Mouse (Mus musculus) small intestine, adult 2 months (tissue): ENCODE results near the gene Herc3.

ENCODE experiments used
- CTCF ChIP-seq: fragments of 200-500 bp; IDR thresholded peaks from 2 replicates; pipeline ENCODE4 v1.5.1; 2012; ENCODE audit warnings: low read depth, mild to moderate bottlenecking, control low read depth, inconsistent platforms, low read length, moderate library complexity, mixed read lengths; ENCODE audit not compliant: insufficient replicate concordance, insufficient read length; ENCODE audit errors: extremely low read depth
- POLR2A ChIP-seq: fragments of 200-500 bp; IDR thresholded peaks from 2 replicates; pipeline ENCODE4 v1.6.1; 2012; ENCODE audit warnings: low read depth, mild to moderate bottlenecking, control low read depth, inconsistent platforms, low read length, moderate library complexity

GRCm38 (mm10) chr6:58831232-58832009 lies at the start of gene Herc3:
- peak; percentile 70 for TF ChIP-seq POLR2A
- no peak for TF ChIP-seq CTCF
